Mouse (Mus musculus): ENCODE data around the gene Dus3l. TPM values are rescaled to one million over a fixed set of nuclear protein-coding genes. Genes with fewer than 3 reads are reported as not detected.
A peak's percentile ranks its signal among the peaks of the same experiment; 100 is the strongest.

Dus3l gene
- polyA plus RNA-seq, 1 experiment from 2014 or later: 50.5 TPM

DNA sequence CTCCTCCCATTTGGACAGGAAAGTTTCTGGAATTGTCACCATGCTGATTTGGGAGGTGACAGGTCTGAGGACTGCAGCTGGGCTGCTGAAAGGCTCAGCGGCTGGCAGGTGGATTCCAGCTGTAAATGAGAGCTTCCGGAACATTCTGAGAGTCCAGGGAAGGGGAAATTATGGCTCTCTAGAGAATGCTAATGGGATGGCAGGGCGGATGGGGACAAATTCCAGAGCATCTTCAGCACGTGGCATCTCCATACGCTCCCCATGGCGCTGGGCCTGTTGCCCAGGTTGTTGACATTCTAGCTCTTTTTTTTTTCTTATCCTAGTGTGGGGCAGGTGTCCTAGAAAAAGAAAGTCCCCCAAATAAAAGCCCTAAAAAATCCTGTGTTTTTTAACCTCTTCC, 35.4 kb upstream of the Dus3l start:
- Histone ChIP-seq H3K36me3 (peaks cover 8% of the 10 kb centered on the region; the same call in 1 of the 2 replicates), H3K4me2 (replicated peaks) (no peak overlapping the region), H3K27me3 (no peaks in the 10 kb centered on the region), H3K9me3 (no peaks in the 10 kb centered on the region), H3K4me3 (no peak overlapping the region), H3K4me1 (peaks cover 42% of the 10 kb centered on the region), H3K27ac (no peak overlapping the region), H3K9ac (no peak overlapping the region)
- 38% methylated on average over 6 of the region's 6 CpGs for WGBS
- ATAC-seq (ENCODE audit: low FRiP score, low read depth): no peak

DNA sequence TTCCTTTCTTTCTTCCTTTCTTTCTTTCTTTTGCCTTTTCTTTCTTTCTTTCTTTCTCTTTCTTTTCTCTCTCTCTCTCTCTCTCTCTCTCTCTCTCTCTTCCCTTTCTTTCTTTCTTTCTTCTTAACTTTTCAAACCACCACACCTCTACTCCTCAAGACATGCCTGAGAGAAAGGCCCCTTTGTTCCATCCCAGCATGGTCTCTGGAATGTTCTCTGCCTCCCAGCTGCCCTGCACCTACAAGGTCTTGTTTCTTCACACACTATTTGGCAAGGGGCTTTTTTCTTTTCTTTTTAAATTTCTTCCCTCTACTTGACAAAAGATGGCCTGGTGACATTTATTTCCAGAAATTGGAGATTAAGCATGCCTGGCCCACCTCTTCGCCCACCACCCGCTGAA, 34.9 kb upstream of the Dus3l start:
- H3K36me3 ChIP-seq: peaks cover 8% of the 10 kb centered on the region; the same call in 1 of the 2 replicates
- no peak overlapping the region for H3K9ac ChIP-seq
- H3K27me3 ChIP-seq: no peaks in the 10 kb centered on the region
- H3K4me3 ChIP-seq: no peak overlapping the region
- no peak overlapping the region for H3K27ac ChIP-seq
- no peak for ATAC-seq (ENCODE audit: low FRiP score, low read depth)
- H3K4me1 ChIP-seq: peaks cover 37% of the 10 kb centered on the region
- no peak overlapping the region for H3K4me2 ChIP-seq (replicated peaks)
- 66% methylated on average over 2 of the region's 2 CpGs for WGBS
- H3K9me3 ChIP-seq: no peaks in the 10 kb centered on the region

DNA sequence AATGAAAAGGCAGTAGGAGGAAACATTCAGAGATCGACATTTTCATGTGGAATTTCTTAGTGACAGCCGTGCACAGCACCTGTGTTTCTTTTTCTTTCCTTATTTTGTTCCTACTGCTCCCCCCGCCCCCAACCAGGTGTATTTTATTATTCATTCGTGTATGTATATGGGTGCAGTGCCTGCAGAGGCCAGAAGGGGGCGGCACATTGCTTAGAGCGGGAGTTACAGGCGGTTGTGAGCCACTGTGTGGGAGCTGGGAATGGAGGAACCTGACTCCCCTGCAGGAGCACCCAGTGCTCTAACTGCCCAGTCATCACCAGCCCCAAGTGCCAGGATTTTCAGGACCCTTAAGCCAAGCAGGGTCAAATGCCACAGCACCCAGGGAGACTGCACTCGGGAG, 28.0 kb upstream of the Dus3l start:
- Histone ChIP-seq H3K4me1 (no peaks in the 10 kb centered on the region), H3K4me2 (replicated peaks) (no peak overlapping the region), H3K9ac (no peak overlapping the region), H3K27me3 (no peaks in the 10 kb centered on the region), H3K27ac (no peak overlapping the region), H3K4me3 (no peak overlapping the region), H3K36me3 (no peaks in the 10 kb centered on the region), H3K9me3 (no peaks in the 10 kb centered on the region)
- 46% methylated on average over 8 of the region's 8 CpGs for WGBS
- ATAC-seq (ENCODE audit: low FRiP score, low read depth): no peak

DNA sequence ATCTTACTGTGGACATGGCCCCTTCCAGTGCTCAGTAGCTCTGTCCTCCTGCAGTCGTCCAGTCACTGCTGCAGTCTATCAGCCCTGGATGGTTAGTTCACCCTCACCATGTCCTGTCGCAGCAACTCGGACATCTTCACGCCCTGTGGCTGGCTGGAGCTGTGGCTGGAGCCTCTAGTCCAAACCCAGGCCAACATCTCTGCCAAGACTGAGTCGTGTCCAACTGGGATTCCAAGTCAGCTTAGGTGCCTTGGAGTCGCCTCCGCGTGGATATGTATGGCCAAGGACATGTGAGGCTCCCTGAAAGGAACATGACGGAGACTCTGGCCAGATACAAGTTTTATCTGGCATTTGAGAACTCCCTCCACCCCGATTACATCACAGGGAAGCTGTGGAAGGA, 26.3 kb upstream of the Dus3l start:
- 86% methylated on average over 10 of the region's 10 CpGs for WGBS
- no peak overlapping the region for H3K4me2 ChIP-seq (replicated peaks)

GRCm38 (mm10) chr17:56740118-56740787, 24.3 kb upstream of the Dus3l start:
- 82% methylated on average over 16 of the region's 17 CpGs for WGBS
- no peaks in the 10 kb centered on the region for H3K36me3 ChIP-seq
- H3K4me3 ChIP-seq: no peak overlapping the region
- no peak overlapping the region for H3K9ac ChIP-seq
- no peaks in the 10 kb centered on the region for H3K9me3 ChIP-seq
- no peaks in the 10 kb centered on the region for H3K4me1 ChIP-seq
- no peak overlapping the region for H3K27ac ChIP-seq
- no peaks in the 10 kb centered on the region for H3K27me3 ChIP-seq
- H3K4me2 ChIP-seq (replicated peaks): no peak overlapping the region
- ATAC-seq (ENCODE audit: low FRiP score, low read depth): no peak

More for the DNA sequence above, 26.3 kb upstream of the Dus3l start:
- no peaks in the 10 kb centered on the region for H3K9me3 ChIP-seq
- H3K4me1 ChIP-seq: no peaks in the 10 kb centered on the region
- no peak overlapping the region for H3K9ac ChIP-seq
- no peaks in the 10 kb centered on the region for H3K36me3 ChIP-seq
- H3K27me3 ChIP-seq: no peaks in the 10 kb centered on the region
- no peak for ATAC-seq (ENCODE audit: low FRiP score, low read depth)
- no peak overlapping the region for H3K4me3 ChIP-seq
- H3K27ac ChIP-seq: no peak overlapping the region

GRCm38 (mm10) chr17:56740788-56741160, 23.8 kb upstream of the Dus3l start:
- ATAC-seq (ENCODE audit: low FRiP score, low read depth): no peak
- Histone ChIP-seq H3K4me1 (no peaks in the 10 kb centered on the region), H3K4me2 (replicated peaks) (no peak overlapping the region), H3K27ac (no peak overlapping the region), H3K4me3 (no peak overlapping the region), H3K27me3 (no peaks in the 10 kb centered on the region), H3K36me3 (no peaks in the 10 kb centered on the region), H3K9ac (no peak overlapping the region), H3K9me3 (no peaks in the 10 kb centered on the region)
- WGBS: 79% methylated on average over 17 of the region's 17 CpGs

DNA sequence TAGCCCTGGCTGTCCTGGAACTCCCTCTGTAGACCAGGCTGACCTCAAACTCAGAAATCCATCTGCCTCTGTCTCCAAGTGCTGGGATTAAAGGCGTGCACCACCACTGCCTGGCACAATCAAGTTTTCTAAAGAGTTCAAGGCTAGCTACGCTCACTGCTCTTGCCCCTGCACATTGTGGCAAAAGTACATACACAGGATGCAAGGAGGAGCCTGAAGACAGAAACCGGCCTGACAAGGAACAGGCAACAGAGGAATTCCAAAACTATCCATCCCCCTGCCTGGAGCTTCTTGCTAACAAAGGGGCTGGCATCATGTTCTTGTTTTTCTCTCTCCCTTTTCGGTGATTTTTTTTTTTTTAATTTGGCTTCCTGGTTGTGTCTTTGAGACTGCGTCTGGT, 20.4 kb upstream of the Dus3l start:
- no peak overlapping the region for H3K4me3 ChIP-seq
- H3K4me2 ChIP-seq (replicated peaks): no peak overlapping the region
- no peaks in the 10 kb centered on the region for H3K9me3 ChIP-seq
- ATAC-seq (ENCODE audit: low FRiP score, low read depth): no peak
- H3K27ac ChIP-seq: no peak overlapping the region
- no peak overlapping the region for H3K9ac ChIP-seq
- no peaks in the 10 kb centered on the region for H3K4me1 ChIP-seq
- no peaks in the 10 kb centered on the region for H3K27me3 ChIP-seq
- WGBS: 64% methylated on average over 5 of the region's 5 CpGs
- H3K36me3 ChIP-seq: no peaks in the 10 kb centered on the region

- Histone ChIP-seq H3K4me1 (peaks cover 22% of the 10 kb centered on the region), H3K36me3 (peaks cover 6% of the 10 kb centered on the region), H3K9me3 (no peaks in the 10 kb centered on the region), H3K27me3 (peaks cover 67% of the 10 kb centered on the region), H3K9ac (no peak overlapping the region; the same call in 1 of the 2 replicates), H3K4me3 (peak overlapping the region; percentile 34), H3K27ac (no peak overlapping the region), H3K4me2 (replicated peaks) (peak overlapping the region; percentile 55)
- 25% methylated on average over 71 of the region's 71 CpGs for WGBS
- ATAC-seq (ENCODE audit: low FRiP score, low read depth): peak; percentile 64; the same call in 1 of the 2 replicates
Measured at GRCm38 (mm10) chr17:56751404-56752072, 13.0 kb upstream of the Dus3l start.

GRCm38 (mm10) chr17:56753452-56753851, 11.1 kb upstream of the Dus3l start:
- Histone ChIP-seq H3K4me3 (no peak overlapping the region), H3K9me3 (no peaks in the 10 kb centered on the region), H3K27ac (no peak overlapping the region), H3K36me3 (peaks cover 6% of the 10 kb centered on the region), H3K4me2 (replicated peaks) (peak overlapping the region; percentile 11; the same call in 1 of the 2 replicates), H3K4me1 (peaks cover 39% of the 10 kb centered on the region), H3K9ac (no peak overlapping the region), H3K27me3 (peaks cover 84% of the 10 kb centered on the region)
- ATAC-seq (ENCODE audit: low FRiP score, low read depth): no peak
- 31% methylated on average over 15 of the region's 15 CpGs for WGBS

- WGBS: 14% methylated on average over 36 of the region's 36 CpGs
- Histone ChIP-seq H3K9me3 (no peaks in the 10 kb centered on the region), H3K27ac (no peak overlapping the region), H3K4me3 (peak overlapping the region; percentile 13; the same call in 1 of the 2 replicates), H3K36me3 (peaks cover 6% of the 10 kb centered on the region), H3K9ac (peak overlapping the region; percentile 13; the same call in 1 of the 2 replicates), H3K27me3 (peaks cover 84% of the 10 kb centered on the region), H3K4me2 (replicated peaks) (peak overlapping the region; percentile 35; the same call in 1 of the 2 replicates), H3K4me1 (peaks cover 47% of the 10 kb centered on the region)
- ATAC-seq (ENCODE audit: low FRiP score, low read depth): no peak
Measured at GRCm38 (mm10) chr17:56754271-56755185, 10.0 kb upstream of the Dus3l start.

DNA sequence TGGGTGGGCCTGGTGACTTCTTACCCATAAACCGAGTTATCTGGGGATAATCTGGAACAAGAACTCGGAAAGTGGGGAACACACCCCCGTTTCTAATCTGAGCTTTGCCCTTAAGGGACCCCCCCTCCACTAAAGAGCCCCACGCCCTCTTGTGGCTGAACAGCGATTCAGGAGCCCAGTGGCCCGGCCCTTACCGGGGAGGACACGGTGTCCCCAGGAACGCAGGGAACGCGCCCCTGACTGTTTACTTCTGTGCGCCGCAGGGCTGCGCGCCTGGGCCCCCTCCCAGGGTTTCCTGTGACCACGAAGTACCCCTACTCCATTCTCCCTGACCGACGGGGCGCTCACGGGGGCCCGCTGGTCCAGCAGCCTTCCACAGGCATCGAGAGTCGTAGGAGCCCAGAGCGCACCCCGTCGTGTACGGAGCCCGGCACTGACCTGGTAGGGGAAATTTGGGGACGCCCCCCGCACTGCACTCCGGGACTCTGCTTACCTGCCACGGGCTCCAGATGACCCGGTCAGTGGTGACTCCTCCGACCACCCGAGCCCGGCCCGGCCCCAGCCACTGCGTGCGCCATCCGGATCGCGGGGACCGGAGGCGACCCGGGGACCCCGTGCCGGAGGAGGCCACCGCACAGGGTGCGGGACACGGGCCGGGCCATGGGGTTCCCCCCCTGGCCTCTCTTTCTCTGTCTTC, 7.7 kb upstream of the Dus3l start:
- no peak overlapping the region for H3K27ac ChIP-seq
- ATAC-seq (ENCODE audit: low FRiP score, low read depth): peak; percentile 8; the same call in 1 of the 2 replicates
- peaks cover 58% of the 10 kb centered on the region for H3K4me1 ChIP-seq
- H3K4me2 ChIP-seq (replicated peaks): peak overlapping the region; percentile 98
- H3K27me3 ChIP-seq: peaks cover 63% of the 10 kb centered on the region
- no peaks in the 10 kb centered on the region for H3K9me3 ChIP-seq
- H3K9ac ChIP-seq: peak overlapping the region; percentile 78
- WGBS: 1% methylated on average over 50 of the region's 51 CpGs
- H3K36me3 ChIP-seq: no peaks in the 10 kb centered on the region
- peak overlapping the region; percentile 59 for H3K4me3 ChIP-seq
